Mouse (Mus musculus) frontal cortex, postnatal 14 days (tissue): Measurements from ENCODE around the gene Lin37.

ENCODE experiments used
- DNase-seq, 2 experiments: peaks; one replicate each; pipeline ENCODE4 v3.0.0; 2022; ENCODE audit warnings: low spot score in 2 of 2

Gene Lin37

GRCm38 (mm10) chr7:30559443-30559954, at the start of gene Lin37:
TSS of gene Lin37 (minus strand) at chr7:30559838.
- DNase-seq = peak; percentile 96 to 98

GRCm38 (mm10) chr7:30608476-30608875, 48.8 kb upstream of the Lin37 start:
- DNase-seq = no peak

- DNase-seq = no peak
Observed at GRCm38 (mm10) chr7:30607706-30608309, 48.2 kb upstream of the Lin37 start.

- no peak for DNase-seq
Observed at GRCm38 (mm10) chr7:30604944-30605343, 45.3 kb upstream of the Lin37 start.

- DNase-seq = no peak
Observed at GRCm38 (mm10) chr7:30604424-30604823, 44.8 kb upstream of the Lin37 start.

GRCm38 (mm10) chr7:30602583-30602982, 42.9 kb upstream of the Lin37 start:
- DNase-seq = no peak

GRCm38 (mm10) chr7:30600651-30601050, 41.0 kb upstream of the Lin37 start:
- DNase-seq = no peak

GRCm38 (mm10) chr7:30599933-30600353, 40.3 kb upstream of the Lin37 start:
- peak; percentile 85 to 87 for DNase-seq

- DNase-seq = no peak
Observed at GRCm38 (mm10) chr7:30598786-30599185, 39.1 kb upstream of the Lin37 start, which contains the start of gene Zbtb32. TSS of gene Zbtb32 (minus strand) at chr7:30598909.

GRCm38 (mm10) chr7:30596811-30597210, 37.2 kb upstream of the Lin37 start:
- DNase-seq = no peak

- DNase-seq = no peak
Observed at GRCm38 (mm10) chr7:30596093-30596492, 36.5 kb upstream of the Lin37 start.

- no peak for DNase-seq
Observed at GRCm38 (mm10) chr7:30594510-30595024, 34.9 kb upstream of the Lin37 start.

GRCm38 (mm10) chr7:30593579-30594509, 34.2 kb upstream of the Lin37 start:
- DNase-seq = no peak

GRCm38 (mm10) chr7:30592772-30593423, 33.3 kb upstream of the Lin37 start:
- DNase-seq = no peak

GRCm38 (mm10) chr7:30591605-30591951, 31.9 kb upstream of the Lin37 start:
- no peak for DNase-seq

- no peak for DNase-seq
Observed at GRCm38 (mm10) chr7:30590927-30591604, 31.4 kb upstream of the Lin37 start.

- peak; percentile 66 to 77 for DNase-seq
Observed at GRCm38 (mm10) chr7:30589435-30590301, 30.0 kb upstream of the Lin37 start.

- DNase-seq = peak; percentile 93 to 97
Observed at GRCm38 (mm10) chr7:30588676-30589434, 29.2 kb upstream of the Lin37 start, which contains the start of gene Kmt2b. TSS of gene Kmt2b (minus strand) at chr7:30588726.

GRCm38 (mm10) chr7:30587842-30588667, 28.4 kb upstream of the Lin37 start:
- DNase-seq = peak in 1 of 2 experiments; percentile 57
